Mouse (Mus musculus) liver, postnatal 0 days (tissue): Measurements from ENCODE around the gene Zbtb8a. TPM values are rescaled to one million over a fixed set of nuclear protein-coding genes. Genes with fewer than 3 reads are reported as not detected.

Experiments
- ATAC-seq: fragments of 200-750 bp; cut with Nextera tagmentation; 2 replicates; pipeline ENCODE4 v1.8.0; 2017; ENCODE audit warnings: mild to moderate bottlenecking, moderate library complexity
- DNase-seq: peaks from one replicate; pipeline ENCODE4 v3.0.0-alpha.2; 2016
- H3K27ac ChIP-seq: fragments of 300-500 bp; sonication (generic); 2 replicates; pipeline ENCODE4 v1.5.1; 2014; ENCODE audit warnings: antibody characterized with exemption, moderate library complexity, mild to moderate bottlenecking, low read depth
- H3K27me3 ChIP-seq: fragments of 300-500 bp; sonication (generic); 2 replicates; pipeline ENCODE4 v1.6.1; 2014; ENCODE audit warnings: low read length, control low read depth, mixed read lengths; ENCODE audit not compliant: insufficient read depth
- H3K36me3 ChIP-seq: fragments of 300-500 bp; sonication (generic); replicated peaks from 2 replicates; pipeline ENCODE4 v1.6.1; 2014; ENCODE audit warnings: mild to moderate bottlenecking, control low read depth, low read length, moderate library complexity, mixed read lengths; ENCODE audit not compliant: insufficient read depth
- H3K4me1 ChIP-seq: fragments of 300-500 bp; sonication (generic); 2 replicates; pipeline ENCODE4 v1.6.1; 2014; ENCODE audit warnings: antibody characterized with exemption, mild to moderate bottlenecking, control low read depth; ENCODE audit not compliant: insufficient read depth
- H3K4me2 ChIP-seq: fragments of 300-500 bp; sonication (generic); 2 replicates; pipeline ENCODE4 v1.6.1; 2014; ENCODE audit warnings: low read depth, mild to moderate bottlenecking, low read length, moderate library complexity, mixed read lengths
- H3K4me3 ChIP-seq: fragments of 300-500 bp; sonication (generic); 2 replicates; pipeline ENCODE4 v1.5.1; 2014; ENCODE audit warnings: low read depth, low read length
- H3K9ac ChIP-seq: fragments of 300-500 bp; sonication (generic); replicated peaks from 2 replicates; pipeline ENCODE4 v1.6.1; 2014; ENCODE audit warnings: mild to moderate bottlenecking, moderate library complexity
- H3K9me3 ChIP-seq: fragments of 300-500 bp; sonication (generic); 2 replicates; pipeline ENCODE4 v1.6.1; 2016; ENCODE audit warnings: mild to moderate bottlenecking, control low read depth, low read length, mixed read lengths
- CTCF ChIP-seq: sonication (generic); IDR thresholded peaks from 2 replicates; pipeline ENCODE4 v1.5.1; 2016; ENCODE audit warnings: antibody characterized with exemption, low read depth
- EP300 ChIP-seq: IDR thresholded peaks from 2 replicates; pipeline ENCODE4 v1.6.1; 2016; ENCODE audit warnings: antibody characterized with exemption, low read depth, mild to moderate bottlenecking
- WGBS: fragments of 180-500 bp; shearing (Covaris S2); extraction: QIAGEN DNeasy Blood & Tissue Kit; methylation state at CpG from one replicate; pipeline ENCODE4 v1.1.7; 2014; ENCODE audit not compliant: insufficient replicate concordance; 5-methylcytosine and 5-hydroxymethylcytosine counted together
- polyA plus RNA-seq: library from polyadenylated mRNA; unstranded; fragments of >200 nt; fragmentation: Nextera tagmentation; extraction: Ambion mirVana; gene quantifications from 2 replicates; pipeline ENCODE4 v1.2.1, GENCODE M21; 2015

Gene Zbtb8a
- polyA plus RNA-seq, 1 experiment from 2014 or later = 2.3 TPM

DNA sequence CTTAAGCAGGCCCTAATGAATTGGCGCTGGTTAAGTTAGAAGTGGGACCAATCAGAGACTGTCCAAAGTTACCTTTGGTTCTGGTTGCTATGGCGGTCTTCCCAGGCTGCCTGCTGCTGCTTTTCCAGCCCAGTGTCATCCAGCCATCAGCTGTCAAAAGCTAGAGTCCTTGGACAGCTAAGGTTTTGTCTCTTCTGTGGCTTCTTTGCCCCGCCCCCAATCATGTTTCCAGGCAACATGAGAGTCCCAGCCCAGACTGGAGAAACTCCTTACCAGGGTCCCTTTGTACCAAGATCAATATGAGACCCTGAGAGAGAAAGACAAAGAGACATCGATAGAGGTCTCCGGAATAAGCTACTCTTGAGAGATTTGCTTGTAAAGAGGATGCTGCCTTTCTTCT, 10.5 kb upstream of the Zbtb8a start:
- TF ChIP-seq CTCF = no peak
- TF ChIP-seq EP300 = no peak
- H3K9me3 ChIP-seq = no peaks in the 10 kb centered on the region
- WGBS = 88% methylated on average over 5 of the region's 5 CpGs
- H3K27ac ChIP-seq = no peak overlapping the region
- peaks cover 11% of the 10 kb centered on the region for H3K4me1 ChIP-seq
- H3K4me3 ChIP-seq = no peak overlapping the region
- H3K27me3 ChIP-seq = no peaks in the 10 kb centered on the region
- no peaks in the 10 kb centered on the region for H3K36me3 ChIP-seq
- DNase-seq (no peak), ATAC-seq (no peak)
- no peak overlapping the region for H3K9ac ChIP-seq
- H3K4me2 ChIP-seq = no peak overlapping the region

DNA sequence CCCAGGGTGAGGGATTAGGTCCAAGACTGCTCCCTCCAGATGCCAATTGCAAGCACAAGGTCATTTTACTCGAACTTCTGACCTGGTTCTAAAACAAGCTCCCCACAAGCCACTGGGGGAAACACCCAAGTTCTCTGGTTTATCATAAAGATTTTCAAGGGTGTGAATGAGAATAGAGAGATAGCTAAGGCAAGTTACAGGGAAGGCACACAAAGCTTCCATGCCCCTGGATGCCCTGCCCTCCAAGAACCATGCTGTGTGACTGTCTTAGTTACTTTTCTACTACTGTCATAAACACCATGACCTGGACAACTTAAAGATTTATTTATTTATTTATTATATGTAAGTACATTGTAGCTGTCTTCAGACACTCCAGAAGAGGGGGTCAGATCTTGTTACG, 9.1 kb upstream of the Zbtb8a start:
- no peaks in the 10 kb centered on the region for H3K36me3 ChIP-seq
- H3K9me3 ChIP-seq = no peaks in the 10 kb centered on the region
- H3K27me3 ChIP-seq = no peaks in the 10 kb centered on the region
- DNase-seq = no peak
- H3K4me2 ChIP-seq = 0 out of 2 replicates have a peak overlapping the region, but pooled peaks have one; percentile 27
- WGBS = 60% methylated on average over 1 of the region's 2 CpGs
- no peak for ATAC-seq
- no peak overlapping the region for H3K4me3 ChIP-seq
- H3K27ac ChIP-seq = no peak overlapping the region
- H3K9ac ChIP-seq = no peak overlapping the region
- TF ChIP-seq EP300 = no peak
- no peak for TF ChIP-seq CTCF
- H3K4me1 ChIP-seq = peaks cover 11% of the 10 kb centered on the region

DNA sequence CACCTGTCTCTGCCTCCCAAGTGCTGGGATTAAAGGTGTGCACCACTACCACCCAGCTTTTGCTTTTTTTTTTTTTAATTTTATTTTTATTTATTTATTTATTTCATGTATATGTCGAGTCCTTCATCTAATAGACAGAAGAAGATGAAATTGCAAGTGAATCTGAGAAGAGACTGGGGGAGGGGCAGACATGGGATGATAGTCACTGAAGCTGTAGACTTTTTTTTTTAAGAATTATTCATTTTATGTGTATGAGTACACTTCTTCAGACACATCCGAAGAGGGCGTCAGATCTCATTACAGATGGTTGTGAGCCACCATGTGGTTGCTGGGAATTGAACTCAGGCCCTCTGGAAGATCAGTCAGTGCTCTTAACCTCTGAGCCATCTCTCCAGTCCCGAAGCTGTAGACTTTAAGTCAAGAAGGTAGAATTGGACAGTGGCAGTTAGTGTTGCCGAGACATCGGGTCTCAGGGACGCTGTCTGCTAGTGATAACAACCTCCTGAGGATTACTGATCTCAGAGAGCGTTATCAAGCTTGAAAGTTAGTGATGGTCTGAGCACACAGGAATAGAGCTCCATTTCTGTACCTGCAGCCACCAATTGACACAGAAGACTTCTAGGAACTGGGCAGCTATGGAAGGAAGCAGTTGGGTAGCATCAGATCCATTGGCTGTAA, 8.5 kb upstream of the Zbtb8a start:
- Histone ChIP-seq H3K36me3 (no peaks in the 10 kb centered on the region), H3K9me3 (no peaks in the 10 kb centered on the region), H3K4me1 (peaks cover 11% of the 10 kb centered on the region), H3K9ac (no peak overlapping the region), H3K27ac (no peak overlapping the region; the same call in 1 of the 2 replicates), H3K27me3 (no peaks in the 10 kb centered on the region), H3K4me3 (no peak overlapping the region), H3K4me2 (peak overlapping the region; percentile 27)
- WGBS = 61% methylated on average over 8 of the region's 8 CpGs
- no peak for DNase-seq
- peak; percentile 70 for ATAC-seq
- TF ChIP-seq CTCF (0 out of 2 replicates have a peak, but pooled peaks have one; percentile 2), EP300 (peak; percentile 89)

DNA sequence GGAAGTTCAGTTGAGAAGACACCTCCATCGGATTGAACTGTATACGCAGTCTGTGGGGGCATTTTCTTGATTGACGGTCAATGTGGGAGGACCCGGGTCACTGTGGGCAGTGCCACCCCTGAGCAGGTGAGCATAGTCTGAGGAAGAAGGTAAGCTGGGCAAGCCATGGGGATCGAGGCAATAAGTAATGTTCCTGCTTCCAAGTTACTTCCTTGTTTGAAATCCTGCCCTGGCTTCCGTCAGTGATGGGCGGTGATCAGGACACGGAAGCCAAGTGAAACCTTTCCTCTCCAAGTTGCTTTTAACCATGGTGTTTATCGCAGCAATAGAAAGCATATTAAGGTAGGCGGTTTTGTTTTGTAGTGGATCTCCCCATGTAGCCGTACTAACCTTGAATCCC, 7.8 kb upstream of the Zbtb8a start:
- no peak overlapping the region for H3K4me2 ChIP-seq
- no peaks in the 10 kb centered on the region for H3K36me3 ChIP-seq
- H3K27ac ChIP-seq = peak overlapping the region; percentile 4; the same call in 1 of the 2 replicates
- H3K9ac ChIP-seq = no peak overlapping the region
- TF ChIP-seq EP300 (no peak), CTCF (no peak)
- H3K9me3 ChIP-seq = no peaks in the 10 kb centered on the region
- WGBS = 77% methylated on average over 11 of the region's 11 CpGs
- H3K4me1 ChIP-seq = peaks cover 11% of the 10 kb centered on the region
- H3K4me3 ChIP-seq = no peak overlapping the region
- no peaks in the 10 kb centered on the region for H3K27me3 ChIP-seq
- ATAC-seq = no peak
- DNase-seq = no peak

DNA sequence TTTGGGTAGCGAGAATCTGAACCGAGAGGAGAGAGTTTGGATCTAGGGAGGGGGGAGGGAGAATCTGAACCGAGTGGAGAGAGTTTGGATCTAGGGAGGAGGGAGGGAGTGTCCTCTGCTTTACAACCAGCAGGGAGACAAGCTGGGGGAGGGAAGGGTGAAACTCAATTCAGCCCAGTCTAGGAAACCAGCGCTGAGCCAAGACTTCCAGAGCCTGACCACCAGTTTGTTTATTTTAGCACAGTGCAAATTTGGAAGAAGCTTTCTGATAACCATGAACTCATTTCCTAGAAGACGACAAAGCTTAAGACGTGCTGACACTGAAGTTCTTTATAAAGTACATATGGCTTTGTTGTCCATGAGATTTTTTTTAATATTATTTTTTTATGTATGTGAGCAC, 6.5 kb upstream of the Zbtb8a start:
- no peak for DNase-seq
- Histone ChIP-seq H3K27ac (peak overlapping the region; percentile 25; the same call in 1 of the 2 replicates), H3K4me1 (peaks cover 11% of the 10 kb centered on the region), H3K9ac (no peak overlapping the region), H3K9me3 (no peaks in the 10 kb centered on the region), H3K27me3 (no peaks in the 10 kb centered on the region), H3K36me3 (no peaks in the 10 kb centered on the region), H3K4me3 (no peak overlapping the region), H3K4me2 (no peak overlapping the region)
- 34% methylated on average over 6 of the region's 6 CpGs for WGBS
- TF ChIP-seq CTCF (no peak), EP300 (no peak)
- ATAC-seq = no peak

DNA sequence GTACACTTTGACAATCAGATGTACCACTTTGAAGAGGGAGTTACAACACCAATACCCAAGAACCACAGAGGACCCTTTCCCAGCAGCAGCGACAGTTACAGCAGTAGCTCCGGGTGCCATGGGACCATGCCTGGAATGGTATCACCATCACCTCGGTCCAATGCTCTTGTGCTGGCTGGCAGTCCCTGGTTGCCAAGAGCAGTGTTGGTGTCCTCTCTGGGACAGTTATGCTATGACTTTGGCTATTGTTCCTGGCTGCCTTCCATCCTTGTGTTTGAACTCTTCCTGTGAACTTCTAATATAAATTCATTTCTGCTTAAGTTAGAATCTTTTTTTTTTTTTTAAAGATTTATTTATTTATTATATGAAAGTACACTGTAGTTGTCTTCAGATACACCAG, 5.7 kb upstream of the Zbtb8a start:
- H3K27ac ChIP-seq = no peak overlapping the region
- peaks cover 11% of the 10 kb centered on the region for H3K4me1 ChIP-seq
- no peak overlapping the region for H3K4me2 ChIP-seq
- ATAC-seq = no peak
- H3K9ac ChIP-seq = no peak overlapping the region
- H3K27me3 ChIP-seq = peaks cover 4% of the 10 kb centered on the region; the same call in 1 of the 2 replicates
- no peak overlapping the region for H3K4me3 ChIP-seq
- no peak for TF ChIP-seq CTCF
- no peak for TF ChIP-seq EP300
- no peaks in the 10 kb centered on the region for H3K36me3 ChIP-seq
- WGBS = 87% methylated on average over 3 of the region's 3 CpGs
- no peak for DNase-seq
- no peaks in the 10 kb centered on the region for H3K9me3 ChIP-seq
